Mouse (Mus musculus) hindbrain, embryonic 16.5 days (tissue): ENCODE results near the gene Tagln. TPM values are rescaled to one million over a fixed set of nuclear protein-coding genes. Genes with fewer than 3 reads are reported as not detected.

Experiments used
- microRNA-seq: library from miRNA; unstranded; fragments of <30 nt; microRNA quantifications from one replicate; pipeline ENCODE4, GENCODE M21; 2017
- polyA plus RNA-seq: library from polyadenylated mRNA; unstranded; fragments of >200 nt; fragmentation: Nextera tagmentation; extraction: Ambion mirVana; gene quantifications from 2 replicates; pipeline ENCODE4 v1.2.1, GENCODE M21; 2015

The Tagln gene
- polyA plus RNA-seq, 1 experiment from 2014 or later, result 8.5 TPM

Small RNA genes lying within 50 kb of the gene (microRNA-seq; reads per million reads assigned to microRNA genes)
- gene Mir7087, result not detected

Other genes with a start within 250 kb of the Tagln start
- 12.2 TPM in 2 replicates for gene Cep164, start 107.4 kb downstream of the Tagln start, polyA plus RNA-seq
- 42.9 and 52.0 TPM in 2 replicates for gene Bace1, start 97.5 kb downstream of the Tagln start, polyA plus RNA-seq
- 18.8 and 23.1 TPM in 2 replicates for gene Pcsk7, start 29.6 kb downstream of the Tagln start, polyA plus RNA-seq
- gene Rnf214, start 29.1 kb downstream of the Tagln start, polyA plus RNA-seq, result 79.7 and 103 TPM in 2 replicates
- gene Sidt2, start 19.2 kb upstream of the Tagln start, polyA plus RNA-seq, result 51.2 and 52.0 TPM in 2 replicates
- gene Pafah1b2, start 76.6 kb upstream of the Tagln start, polyA plus RNA-seq, result 263 and 279 TPM in 2 replicates
- gene Sik3, start 76.8 kb upstream of the Tagln start, polyA plus RNA-seq, result 5.2 and 5.7 TPM in 2 replicates